Mouse (Mus musculus): ENCODE results near the gene Lrch1.

The Lrch1 gene

DNA sequence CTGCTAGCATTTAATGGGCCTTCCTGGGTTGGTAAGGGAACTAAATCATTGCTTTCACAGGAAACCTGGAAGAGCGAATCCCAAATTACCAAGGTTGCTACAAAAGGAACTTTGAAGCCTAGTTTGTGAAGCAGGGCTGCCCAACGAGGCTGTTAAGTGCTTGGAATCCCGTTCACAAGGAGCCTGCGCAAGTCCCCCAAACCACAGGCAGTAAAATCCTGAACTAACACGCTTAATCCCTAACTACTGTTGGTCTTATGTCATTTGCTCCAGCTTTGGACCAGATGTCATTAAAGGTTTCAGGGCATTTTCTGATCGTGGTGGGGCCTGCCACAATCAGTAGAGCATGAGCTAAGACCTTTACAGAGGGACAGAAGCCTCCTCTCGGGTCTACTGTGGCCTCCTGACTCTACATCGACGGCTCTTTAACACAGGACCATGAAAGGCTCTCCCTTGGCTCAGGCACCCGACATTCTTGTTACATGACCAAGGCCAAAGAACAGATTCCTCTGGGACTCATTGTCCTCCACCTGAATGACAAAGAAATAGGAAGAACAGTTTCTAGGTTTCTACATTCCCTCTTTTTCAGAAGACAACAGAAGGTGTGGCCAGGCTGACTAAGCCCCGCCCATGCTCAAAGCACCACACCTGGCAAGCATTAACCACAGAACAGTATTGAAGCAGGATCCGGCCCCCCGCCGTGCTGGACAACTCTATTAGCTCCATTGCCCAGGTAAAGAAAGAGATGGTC is 13.5 kb downstream of the Lrch1 start:
- ChIA-PET CTCF (no interaction called here), POLR2A (interaction anchor here in 3 of 4 experiments (0.8 to 3.4 kb wide), 17 partner anchors 10 to 132 kb away, joined by 3 to 19 read pairs (median 4); partner anchors contain the start of gene Lrch1 (in 2 of the 3))

DNA sequence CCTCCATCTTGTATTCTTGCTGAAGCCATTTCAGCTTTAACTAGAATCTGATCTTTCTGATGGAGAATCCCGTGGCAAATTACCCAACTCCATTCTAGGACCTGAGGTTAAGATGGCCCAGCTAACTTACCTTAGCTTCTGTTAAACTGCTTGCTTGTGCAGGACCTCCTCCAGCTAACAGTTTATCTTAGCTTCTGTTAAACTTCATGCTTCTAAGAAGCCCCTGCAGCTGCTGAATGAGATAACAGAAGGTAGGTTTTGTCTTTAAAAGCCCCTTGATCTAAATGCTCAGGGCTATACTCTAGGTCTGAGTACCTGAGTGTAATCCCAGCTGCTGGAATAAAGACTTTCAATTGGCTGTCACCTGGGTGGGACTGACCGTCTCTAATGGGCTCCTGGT is 17.9 kb downstream of the Lrch1 start:
- POLR2A ChIA-PET: interaction anchor here in 3 of 4 experiments (0.6 to 1.5 kb wide), 6 partner anchors 10 to 446 kb away, joined by 3 to 5 read pairs (median 4); no protein-coding TSS in a partner anchor
- CTCF ChIA-PET: no interaction called here

DNA sequence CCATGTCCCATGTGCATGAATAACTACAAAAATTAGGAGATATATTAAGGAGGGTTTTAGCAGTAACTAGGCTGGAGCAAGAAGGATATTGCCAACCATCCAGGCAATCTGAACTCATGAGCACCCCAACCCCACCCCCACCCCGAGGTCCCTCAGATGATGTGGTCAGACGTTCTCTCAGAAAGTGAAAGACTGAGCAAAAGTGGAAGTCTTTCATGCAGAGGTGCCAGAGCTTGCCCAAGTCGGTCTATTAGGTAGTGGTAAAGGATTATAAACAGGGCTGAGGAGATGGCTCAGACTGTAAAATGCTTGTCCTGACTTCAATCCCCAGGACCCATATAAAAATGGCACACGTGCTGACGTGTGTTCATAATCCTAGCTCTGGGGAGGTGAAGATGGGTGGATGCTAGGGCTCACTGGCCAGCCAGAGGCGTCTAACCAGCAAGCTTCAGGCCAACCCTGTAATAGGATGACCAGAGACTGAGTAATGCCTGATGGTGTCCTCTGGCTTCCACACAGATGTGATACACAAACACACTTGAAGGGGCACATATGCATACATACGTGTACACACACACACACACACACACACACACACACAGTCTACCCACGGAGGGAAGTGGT is 18.8 kb downstream of the Lrch1 start:
- POLR2A ChIA-PET: interaction anchor here in 3 of 4 experiments (0.6 to 1.5 kb wide), 3 partner anchors 10 to 161 kb away, joined by 4 to 5 read pairs (median 5); no protein-coding TSS in a partner anchor
- CTCF ChIA-PET: interaction anchor here in 1 of 4 experiments (0.7 kb wide), 1 partner anchor 1247 kb away, joined by 5 read pairs; no protein-coding TSS in a partner anchor

DNA sequence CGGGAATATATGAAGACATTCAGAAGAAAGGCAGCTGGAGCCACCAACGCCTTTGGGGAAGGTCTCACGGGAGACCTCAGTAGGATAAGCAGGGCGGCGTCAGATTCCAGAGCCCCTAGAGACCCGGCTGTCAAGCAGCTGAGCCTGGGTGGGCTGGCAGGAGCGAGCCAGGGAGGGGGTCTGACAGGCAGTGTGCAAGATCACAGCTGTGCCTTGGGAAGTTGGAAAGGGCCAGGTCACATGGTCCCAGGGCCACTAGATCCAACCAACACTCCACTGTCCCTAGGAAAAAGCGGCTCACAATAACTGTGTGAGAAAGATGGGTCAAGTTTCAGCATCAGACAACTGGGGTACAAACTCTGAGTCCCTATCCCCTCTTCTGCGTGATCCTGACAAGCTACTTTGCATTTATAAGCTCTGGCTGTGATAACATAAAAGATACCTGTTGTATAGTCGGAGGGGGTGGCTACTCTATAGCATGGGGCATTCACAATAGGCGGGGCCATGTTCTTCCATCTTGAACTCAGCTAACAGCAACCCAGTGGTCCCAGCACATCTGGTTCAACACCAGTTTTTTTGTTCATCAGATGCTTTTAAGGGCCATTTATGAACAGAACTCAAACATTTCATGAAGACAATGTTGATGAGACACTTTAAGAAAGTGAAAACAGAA is 20.6 kb downstream of the Lrch1 start:
- ChIA-PET POLR2A (interaction anchor here in 3 of 4 experiments (0.6 to 1.5 kb wide), 9 partner anchors 9 to 42 kb away, joined by 3 to 10 read pairs (median 4); partner anchors contain the start of gene Lrch1 (in 2 of the 3)), CTCF (interaction anchor here in 1 of 4 experiments (0.7 kb wide), 1 partner anchor 254 kb away, joined by 3 read pairs; no protein-coding TSS in a partner anchor)

DNA sequence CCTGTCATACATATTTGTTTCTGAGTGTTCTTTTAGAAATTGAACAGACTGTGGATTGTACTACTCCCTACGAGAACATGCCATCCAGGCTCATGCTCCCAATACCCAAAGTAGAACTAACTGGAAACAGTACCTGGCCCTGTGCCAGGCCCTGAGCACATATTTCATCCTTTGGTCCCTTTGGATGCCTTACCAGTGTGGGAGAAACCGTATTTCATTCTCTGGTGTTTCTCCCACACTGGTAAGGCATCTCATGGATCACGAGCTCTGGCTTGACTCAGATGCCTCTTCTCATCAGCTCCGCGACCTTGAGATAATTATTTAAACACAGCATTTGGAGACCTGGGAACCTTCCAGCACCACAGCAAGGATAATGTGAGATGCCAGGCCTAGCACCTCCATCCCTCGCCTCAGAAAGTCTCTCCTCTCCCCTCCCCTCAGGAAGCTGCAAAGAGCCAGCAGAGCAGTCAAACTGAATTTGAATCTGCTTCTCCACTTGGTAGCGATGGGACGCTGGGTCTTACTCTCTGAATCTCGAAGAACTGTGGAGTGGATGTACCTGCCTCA is 21.6 kb downstream of the Lrch1 start:
- ChIA-PET POLR2A (interaction anchor here in 2 of 4 experiments (0.6 to 1.3 kb wide), 3 partner anchors 15 to 16 kb away, joined by 3 to 4 read pairs (median 3); no protein-coding TSS in a partner anchor), CTCF (interaction anchor here in 1 of 4 experiments (0.6 kb wide), 1 partner anchor 172 kb away, joined by 4 read pairs; no protein-coding TSS in a partner anchor)

DNA sequence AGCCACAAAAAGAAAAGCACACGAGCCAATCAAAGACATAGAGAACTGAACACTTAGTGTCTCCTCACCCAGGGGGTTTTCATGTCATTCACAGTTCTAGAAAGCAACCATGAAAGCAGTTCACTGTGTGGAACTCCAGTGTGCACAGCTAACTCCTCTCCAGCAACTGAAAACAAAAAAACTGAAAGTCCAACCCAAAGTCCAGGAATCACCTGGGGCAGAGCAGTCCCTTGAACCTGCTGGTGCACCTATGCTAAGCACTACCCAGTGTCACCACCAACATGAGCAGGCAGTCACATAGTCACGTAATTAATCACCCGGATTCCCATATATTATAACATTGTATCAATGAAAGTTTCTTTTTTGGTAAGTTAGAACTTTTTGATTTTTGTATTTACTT is 23.2 kb downstream of the Lrch1 start:
- ChIA-PET CTCF (interaction anchor here in 1 of 4 experiments (0.8 kb wide), 1 partner anchor 11 kb away, joined by 4 read pairs; no protein-coding TSS in a partner anchor), POLR2A (interaction anchor here in 2 of 4 experiments (0.6 to 2.7 kb wide), 7 partner anchors 9 to 62 kb away, joined by 3 to 19 read pairs (median 4); partner anchors contain the start of gene Lrch1 (in 1 of the 2))

DNA sequence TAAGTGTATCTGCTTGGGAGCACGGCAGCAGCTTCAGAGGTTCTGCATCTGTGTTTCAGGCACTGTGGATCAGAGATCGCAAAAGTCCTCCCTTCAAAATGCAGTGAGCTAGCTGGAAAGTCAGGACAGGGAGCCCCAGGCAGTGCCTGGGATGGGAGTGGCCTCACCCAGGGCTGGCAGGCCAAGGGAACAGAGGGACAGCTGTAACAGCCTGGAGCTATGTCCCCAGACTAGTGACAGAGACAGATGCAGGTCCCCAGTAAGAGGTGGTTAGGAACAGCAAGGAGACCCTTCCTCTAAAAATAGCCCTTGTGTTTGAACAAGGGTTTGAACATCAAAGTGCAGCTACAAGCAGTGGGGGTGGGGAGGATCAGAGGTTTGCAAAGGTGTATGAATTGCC is 23.6 kb downstream of the Lrch1 start:
- POLR2A ChIA-PET: interaction anchor here in 3 of 4 experiments (0.6 to 2.7 kb wide), 10 partner anchors 9 to 49 kb away, joined by 3 to 19 read pairs (median 4); partner anchors contain the start of gene Lrch1 (in 1 of the 3)

DNA sequence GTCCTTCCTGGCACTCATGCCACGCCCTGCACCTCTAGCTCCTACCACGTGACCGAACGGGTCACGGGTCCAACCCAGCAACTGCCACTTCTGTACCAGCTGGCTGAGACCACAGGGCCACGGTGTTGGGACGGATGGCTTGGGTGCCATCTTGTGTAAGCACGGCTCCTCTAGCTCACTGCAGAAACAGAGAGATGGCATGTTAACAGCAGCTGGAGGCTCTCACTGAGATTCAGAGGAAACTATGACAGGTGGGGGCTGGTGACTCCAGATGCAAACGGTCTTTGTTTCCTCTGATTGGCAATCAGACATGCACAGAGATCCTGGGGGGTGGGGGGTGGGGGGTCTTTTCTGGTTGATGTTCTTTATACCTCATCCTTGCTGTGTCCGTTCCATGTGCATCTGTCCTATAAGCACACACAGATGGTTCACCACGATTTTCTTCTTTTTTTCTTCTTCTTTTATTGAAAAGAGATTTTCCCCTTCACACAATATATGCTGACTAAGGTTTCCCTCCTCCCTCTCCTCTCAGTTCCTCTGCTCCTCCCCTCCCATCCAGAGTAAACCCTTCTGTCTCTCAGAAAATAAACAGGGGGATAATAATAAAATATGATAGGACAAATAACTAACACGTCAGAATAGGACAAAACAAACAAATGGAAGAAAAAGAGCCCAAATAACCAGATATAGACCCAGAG is 25.5 kb downstream of the Lrch1 start:
- ChIA-PET CTCF (interaction anchor here in 3 of 4 experiments (0.6 kb wide), 3 partner anchors 26 to 95 kb away, joined by 3 to 6 read pairs (median 5); no protein-coding TSS in a partner anchor), POLR2A (interaction anchor here in 3 of 4 experiments (0.6 to 3.3 kb wide), 18 partner anchors 8 to 124 kb away, joined by 3 to 20 read pairs (median 4); partner anchors contain the start of gene Lrch1 (in 1 of the 3))

More for the DNA sequence above, 23.6 kb downstream of the Lrch1 start:
- CTCF ChIA-PET: interaction anchor here in 1 of 4 experiments (0.8 kb wide), 1 partner anchor 10 kb away, joined by 4 read pairs; no protein-coding TSS in a partner anchor

DNA sequence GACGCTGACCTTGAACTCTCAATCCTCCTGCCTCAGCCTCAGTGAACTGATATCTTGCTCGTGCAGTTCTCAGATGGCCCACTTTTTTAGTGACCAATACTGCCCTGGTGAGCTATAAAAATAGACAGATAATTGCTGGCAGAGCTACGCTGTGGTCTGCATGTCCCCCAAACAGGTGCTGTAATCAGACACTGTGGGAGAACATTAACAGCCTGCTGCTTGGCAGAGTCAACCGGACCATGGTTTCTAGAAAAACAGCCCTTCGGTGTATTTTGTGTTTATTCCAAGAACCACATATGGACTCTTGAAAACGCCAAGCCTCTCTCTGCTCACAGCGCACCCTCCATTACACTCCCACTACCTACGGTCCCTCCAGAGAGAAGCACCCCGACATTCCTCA is 26.2 kb downstream of the Lrch1 start:
- ChIA-PET CTCF (no interaction called here), POLR2A (interaction anchor here in 3 of 4 experiments (0.6 to 3.3 kb wide), 11 partner anchors 9 to 42 kb away, joined by 3 to 20 read pairs (median 6); partner anchors contain the start of gene Lrch1 (in 1 of the 3))

DNA sequence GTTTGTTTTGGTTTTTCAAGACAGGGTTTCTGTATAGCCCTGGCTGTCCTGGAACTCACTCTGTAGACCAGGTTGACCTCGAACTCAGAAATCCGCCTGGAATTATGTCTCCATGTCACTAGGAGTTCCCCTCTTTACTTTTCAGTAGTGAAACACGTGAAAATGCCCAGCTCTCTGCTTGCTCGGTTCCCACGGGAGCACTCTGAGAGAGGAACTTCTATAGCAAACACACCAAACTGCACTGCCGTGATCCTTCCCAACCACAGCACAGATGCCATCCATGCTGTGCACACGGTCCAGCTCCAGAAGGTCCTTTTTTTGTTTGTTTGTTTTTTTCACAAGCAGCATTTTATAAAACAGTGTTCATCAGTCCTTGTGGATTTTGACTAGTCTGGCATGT is 28.5 kb downstream of the Lrch1 start:
- ChIA-PET CTCF (interaction anchor here in 1 of 4 experiments (1.2 kb wide), 1 partner anchor 97 kb away, joined by 3 read pairs; the partner anchor contains the start of gene Rubcnl), POLR2A (interaction anchor here in 2 of 4 experiments (0.6 to 3.3 kb wide), 12 partner anchors 9 to 915 kb away, joined by 3 to 20 read pairs (median 4); no protein-coding TSS in a partner anchor)

DNA sequence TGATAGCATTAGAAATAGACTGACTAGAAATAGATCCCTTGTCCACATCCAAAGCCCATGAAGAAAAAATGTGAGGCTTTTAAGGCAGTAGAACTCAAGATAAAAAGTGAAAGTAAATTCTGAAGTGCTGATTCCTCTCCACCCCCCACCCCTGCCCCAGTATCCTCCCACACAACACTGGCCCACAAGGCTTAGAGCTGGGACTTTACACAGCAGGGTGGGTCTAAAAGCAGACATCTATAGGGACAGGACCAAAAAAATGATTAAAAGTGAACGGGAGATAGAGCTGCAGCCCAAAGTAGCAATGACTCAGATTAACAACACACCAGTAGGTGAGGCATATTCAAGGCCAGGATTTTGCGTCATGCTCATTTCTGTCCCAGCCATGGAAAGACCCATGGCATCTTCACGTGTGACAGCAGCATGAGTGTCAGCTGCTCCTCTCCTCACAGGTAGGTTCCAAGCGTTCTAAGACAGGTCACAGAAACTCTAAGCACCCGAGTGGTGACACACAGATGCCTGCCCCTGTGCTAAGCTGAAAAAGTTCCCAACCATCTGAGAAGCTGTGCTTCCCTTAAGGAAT is 29.1 kb downstream of the Lrch1 start:
- CTCF ChIA-PET: no interaction called here

DNA sequence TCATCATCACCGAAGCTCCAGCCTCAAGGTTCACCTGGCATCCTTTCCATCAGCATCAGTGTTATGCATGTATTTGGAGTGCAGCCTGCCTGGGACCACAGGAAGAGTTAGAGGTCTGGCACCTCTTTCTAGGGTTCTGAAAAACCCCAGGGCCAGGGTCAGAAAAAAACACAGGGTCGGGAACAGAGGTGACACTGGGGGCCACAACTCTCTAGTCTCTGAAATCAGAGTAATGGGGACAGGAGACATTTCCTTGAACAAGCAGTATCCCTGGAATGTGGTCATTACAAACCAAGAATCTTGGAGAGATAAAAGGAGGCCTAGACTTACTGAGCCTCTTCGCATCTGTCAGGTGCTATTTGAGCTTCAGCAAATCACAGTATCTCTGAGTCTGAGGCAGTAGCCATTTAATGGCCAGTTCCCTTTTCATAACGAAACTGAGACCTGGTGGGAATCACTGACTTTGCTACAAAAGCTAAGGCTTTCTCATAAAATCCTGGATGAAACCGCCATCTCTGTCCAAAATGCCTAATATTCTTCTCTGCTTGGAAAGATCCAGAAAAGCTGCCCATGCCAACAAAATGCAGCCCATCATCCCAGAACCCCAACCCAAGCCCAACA is 30.1 kb downstream of the Lrch1 start:
- ChIA-PET POLR2A (interaction anchor here in 1 of 4 experiments (1.0 to 1.4 kb wide), 2 partner anchors 12 to 61 kb away, joined by 3 to 5 read pairs; no protein-coding TSS in a partner anchor), CTCF (interaction anchor here in 1 of 4 experiments (0.6 kb wide), 1 partner anchor 1811 kb away, joined by 3 read pairs; no protein-coding TSS in a partner anchor)

More for the DNA sequence above, 29.1 kb downstream of the Lrch1 start:
- POLR2A ChIA-PET: interaction anchor here in 2 of 4 experiments (0.6 to 2.3 kb wide), 8 partner anchors 9 to 916 kb away, joined by 3 to 8 read pairs (median 4); no protein-coding TSS in a partner anchor

DNA sequence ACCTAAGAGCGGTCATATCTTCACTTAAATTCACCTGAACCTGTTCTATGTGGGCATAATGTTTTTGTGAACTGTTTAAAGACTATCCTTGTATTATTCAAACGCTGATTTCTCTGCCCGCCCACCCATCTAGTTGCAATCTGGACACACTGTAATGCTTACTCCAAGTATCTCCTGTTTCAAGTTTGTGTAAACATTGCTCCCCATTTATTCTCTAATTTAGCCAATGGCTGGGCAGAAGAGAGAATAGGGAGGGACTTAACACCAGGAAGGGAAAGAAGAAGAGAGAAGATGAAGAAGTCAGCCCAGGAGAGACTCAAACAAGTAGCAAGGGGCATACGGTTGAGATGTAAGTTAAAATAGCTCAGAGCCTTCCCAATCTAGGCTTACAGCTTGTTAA is 31.0 kb downstream of the Lrch1 start:
- ChIA-PET POLR2A (interaction anchor here in 1 of 4 experiments (1.4 kb wide), 1 partner anchor 12 kb away, joined by 5 read pairs; no protein-coding TSS in a partner anchor), CTCF (no interaction called here)

DNA sequence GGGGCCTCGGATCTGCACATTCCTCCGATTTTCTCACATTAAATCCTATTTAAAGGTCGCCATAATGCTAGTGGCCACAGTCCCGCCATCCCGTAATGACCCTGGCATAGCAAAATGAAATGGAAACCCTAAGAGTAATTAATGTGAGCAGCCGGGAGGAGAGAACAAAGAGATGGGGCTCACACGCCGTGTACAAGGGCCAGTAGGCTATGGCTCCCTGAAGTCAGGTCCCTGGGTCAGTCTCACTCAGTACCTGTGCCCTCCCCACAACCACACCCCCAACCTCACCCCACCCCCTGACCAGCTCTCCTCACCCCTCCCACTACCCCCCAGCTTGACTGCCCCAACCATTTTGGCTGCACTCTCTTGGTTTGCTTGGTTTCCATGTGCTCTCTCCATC is 31.6 kb downstream of the Lrch1 start:
- ChIA-PET POLR2A (no interaction called here), CTCF (no interaction called here)

DNA sequence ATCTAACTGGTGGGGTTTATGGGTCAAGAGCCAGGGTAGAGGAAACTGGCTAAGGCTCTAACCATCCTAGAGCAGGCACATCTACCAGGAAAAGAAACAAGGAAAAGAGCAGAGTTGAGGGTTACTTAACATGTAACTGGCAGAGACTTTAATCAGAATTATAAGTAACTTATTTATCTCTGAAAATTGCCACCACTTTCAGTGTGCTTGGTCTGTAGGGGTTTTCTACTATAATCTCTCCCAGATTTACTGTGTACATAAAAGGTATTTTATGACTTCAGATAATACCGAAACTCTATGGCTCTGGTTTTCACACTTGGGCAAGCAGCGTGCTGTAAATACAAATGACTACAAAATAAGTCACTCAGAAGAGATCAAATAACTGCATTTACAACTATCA is 32.0 kb downstream of the Lrch1 start:
- CTCF ChIA-PET: interaction anchor here in 1 of 4 experiments (0.6 kb wide), 1 partner anchor 1124 kb away, joined by 4 read pairs; no protein-coding TSS in a partner anchor
- POLR2A ChIA-PET: no interaction called here

DNA sequence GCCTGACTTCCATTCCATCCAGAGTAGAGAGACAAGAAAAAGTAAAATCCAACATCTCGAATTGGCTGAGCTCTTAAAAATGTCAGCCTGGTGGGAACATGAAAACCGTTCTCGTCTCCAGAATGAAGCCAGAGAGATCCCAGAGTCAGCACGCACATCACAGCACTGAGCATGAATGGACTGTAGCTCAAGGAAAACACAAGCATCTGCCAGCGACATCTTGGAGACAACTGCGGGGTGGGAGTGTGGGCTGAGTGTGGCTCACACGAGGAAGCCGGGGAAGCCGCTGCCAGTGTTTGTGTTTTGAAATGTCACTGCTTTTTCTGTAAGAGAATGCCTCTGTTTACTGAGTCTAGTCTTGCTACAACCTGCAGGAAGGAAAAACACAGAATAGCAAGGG is 32.7 kb downstream of the Lrch1 start:
- ChIA-PET POLR2A (interaction anchor here in 1 of 4 experiments (0.6 to 2.2 kb wide), 3 partner anchors 10 to 40 kb away, joined by 4 to 5 read pairs (median 4); partner anchors contain the start of gene Lrch1), CTCF (interaction anchor here in 1 of 4 experiments (0.6 kb wide), 1 partner anchor 1125 kb away, joined by 4 read pairs; no protein-coding TSS in a partner anchor)

Measured in embryonic stem cell, embryonic (primary cell).